Mouse (Mus musculus): ENCODE results near the gene Efcab8.
A peak's percentile ranks its signal among the peaks of the same experiment; 100 is the strongest.

The Efcab8 gene

DNA sequence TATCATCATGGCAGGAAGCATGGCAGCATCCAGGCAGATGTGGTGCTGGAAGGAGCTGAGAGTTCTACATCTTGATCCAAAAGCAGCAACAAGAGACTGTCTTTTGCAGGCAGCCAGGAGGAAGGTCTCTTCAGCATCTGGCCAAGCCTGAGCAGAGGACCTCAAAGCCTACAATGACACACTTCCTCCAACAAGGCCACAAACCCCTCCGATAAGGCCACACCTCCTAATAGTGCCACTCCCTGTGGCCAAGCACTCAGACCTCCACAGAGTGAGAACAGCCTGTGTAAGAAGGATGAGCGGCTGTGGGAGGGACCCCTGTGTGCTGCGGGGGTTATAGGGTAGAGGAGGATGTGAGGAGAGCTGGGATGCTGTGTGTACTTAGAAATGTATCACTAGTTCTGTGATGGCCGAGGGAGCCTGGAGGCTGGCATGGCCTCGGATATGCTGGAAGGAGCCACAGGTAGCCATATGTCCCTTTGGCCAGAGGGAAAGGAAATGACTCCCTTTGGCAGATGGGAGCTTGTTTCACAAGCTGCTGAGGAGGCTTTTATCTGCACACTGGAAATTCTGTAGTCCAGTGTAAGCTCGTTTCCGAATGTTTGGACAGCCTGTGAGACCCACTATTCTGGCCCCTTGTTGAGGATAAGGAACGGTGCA, 47.6 kb downstream of the Efcab8 start:
- DNase-seq = no peak

DNA sequence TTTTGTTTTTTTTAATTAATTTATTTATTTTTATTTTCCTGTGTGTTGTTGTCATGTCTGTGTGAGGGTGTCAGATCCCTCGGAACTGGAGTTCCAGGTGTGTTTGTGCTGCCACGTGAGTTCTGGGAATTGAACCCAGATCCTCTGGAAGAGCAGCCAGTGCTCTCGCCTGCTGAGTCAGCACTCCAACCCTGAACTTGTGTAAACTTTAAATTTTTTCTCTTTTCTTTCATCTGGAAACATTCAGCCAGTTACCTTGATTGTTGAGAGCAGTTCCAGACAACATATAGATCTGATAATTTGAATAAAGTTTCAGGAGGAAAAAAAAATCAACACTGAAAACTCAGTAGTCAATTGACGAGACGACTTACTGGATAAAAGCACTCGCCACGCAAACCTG, 49.0 kb downstream of the Efcab8 start:
- no peak for DNase-seq

DNA sequence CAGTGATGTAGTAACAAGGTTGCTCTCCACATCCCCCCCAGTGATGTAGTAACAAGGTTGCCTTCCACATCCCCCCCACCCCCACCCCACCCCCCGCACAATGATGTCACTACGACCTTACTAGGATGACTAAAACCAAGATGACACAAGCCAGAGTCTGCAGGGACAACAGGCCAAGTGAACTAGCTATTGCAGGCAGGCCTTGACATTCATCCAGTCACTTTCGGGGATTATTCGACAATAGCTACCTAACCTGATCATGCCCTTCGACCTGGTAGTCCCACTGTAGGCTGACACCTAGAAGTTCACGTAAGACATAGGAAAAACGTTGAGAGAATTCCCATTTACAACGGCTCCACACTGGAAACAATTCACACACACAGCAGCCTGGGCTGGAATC, 53.6 kb downstream of the Efcab8 start:
- no peak for DNase-seq

DNA sequence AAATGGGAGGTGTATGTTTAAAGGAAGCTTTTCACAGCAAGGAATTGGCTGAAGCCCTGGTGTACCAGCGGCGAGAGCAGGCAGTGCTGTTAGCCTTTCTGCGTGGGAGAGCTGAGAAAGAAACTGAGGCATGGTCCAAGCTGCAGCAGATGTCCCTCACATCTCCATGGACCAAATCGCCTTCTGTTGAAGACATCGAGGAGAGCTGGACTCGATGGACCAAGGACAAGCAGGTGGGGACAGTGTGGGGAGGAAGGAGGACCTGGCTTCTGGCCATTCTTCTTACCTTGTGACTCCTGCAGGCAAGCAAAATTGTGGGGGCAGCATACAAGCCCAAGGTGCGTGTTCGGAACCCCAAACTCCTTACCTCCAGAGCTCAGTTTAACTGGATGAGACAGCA, 63.1 kb downstream of the Efcab8 start:
- no peak for DNase-seq

DNA sequence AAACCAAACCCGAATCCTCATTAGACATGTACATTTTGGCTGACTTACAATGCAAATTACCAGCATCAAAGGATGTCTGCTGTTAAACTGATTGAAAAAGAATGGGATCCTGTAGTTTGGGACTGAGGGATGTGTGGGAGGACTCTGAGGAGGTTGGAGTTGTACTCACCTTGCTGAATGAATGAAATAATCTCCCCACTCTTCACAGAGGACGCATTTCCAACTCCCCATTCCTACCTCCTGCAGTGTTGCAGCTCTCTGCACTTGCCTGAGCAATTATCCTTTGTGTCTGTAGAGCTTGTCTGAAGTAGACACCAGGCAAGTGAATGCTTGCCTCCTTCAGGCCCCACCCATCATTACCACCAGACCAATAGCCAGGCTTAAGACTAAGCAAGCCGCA, 68.7 kb downstream of the Efcab8 start:
- no peak for DNase-seq

DNA sequence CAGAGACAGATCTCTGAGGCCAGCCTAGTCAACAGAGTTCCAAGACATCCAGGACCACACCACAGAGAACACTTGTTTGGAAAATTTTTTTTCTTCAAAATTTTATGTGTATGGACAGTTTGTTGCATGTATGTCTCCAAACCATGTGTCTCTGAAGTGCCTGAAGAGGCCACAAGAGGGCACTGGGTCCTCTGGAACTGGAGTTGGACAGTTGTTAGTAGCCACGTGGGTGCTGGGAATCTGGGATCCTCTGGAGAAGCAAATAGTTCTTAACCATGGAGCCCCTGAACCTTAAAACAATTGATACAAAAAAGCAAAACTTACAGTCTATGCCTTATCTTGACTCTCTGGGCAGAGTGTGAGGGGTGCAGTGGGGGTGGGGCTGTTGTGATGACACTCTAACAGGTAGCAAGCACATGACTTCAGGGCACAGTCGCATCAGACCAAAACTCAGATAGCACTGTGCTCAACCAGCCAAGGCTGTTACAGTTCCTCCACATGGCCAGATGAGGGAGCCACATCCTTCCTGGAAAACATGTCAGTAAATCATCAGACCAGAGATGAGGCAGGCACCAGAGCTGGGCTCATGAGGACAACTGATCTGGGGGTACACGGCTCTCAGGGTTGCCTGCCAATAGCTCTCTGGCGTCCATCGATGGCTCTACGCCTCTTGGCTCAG, 70.8 kb downstream of the Efcab8 start:
- DNase-seq = peak; percentile 9

DNA sequence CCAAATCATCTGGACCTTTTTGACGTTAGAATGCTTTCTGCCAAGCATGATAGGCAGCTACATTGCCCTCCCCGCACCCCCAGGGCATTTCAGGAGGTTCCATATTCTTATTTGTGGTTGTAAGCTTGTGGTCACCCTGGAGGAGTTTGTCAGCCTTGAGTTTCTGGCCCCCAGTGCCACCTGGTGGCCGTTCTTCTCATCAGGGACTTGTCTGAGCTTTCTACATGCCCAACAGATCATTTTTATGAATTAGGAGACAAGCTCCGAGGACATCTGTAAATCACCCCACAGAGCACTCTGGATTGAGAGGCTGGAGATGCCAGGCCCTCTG, 71.3 kb downstream of the Efcab8 start:
- peak; percentile 43 for DNase-seq

DNA sequence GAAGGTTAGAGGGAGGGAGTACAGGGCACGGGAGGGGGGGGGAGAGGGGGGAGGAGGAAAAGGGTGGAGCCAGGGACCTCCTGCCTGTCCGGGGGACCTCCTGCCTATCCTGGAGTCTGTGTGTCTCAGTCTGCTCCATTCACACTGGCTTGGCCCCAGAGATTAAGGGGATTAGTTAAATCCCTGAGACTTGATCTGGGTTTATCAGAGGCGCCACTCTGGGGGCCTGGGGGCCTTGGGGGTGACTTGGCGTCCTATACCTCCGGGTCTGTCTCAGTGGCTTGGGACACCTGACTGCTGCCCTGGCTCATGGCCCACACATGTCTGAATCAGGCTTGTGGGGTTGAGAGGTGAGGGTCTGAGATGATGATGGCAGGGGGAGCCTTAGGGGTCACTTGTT, 73.8 kb downstream of the Efcab8 start:
- DNase-seq = no peak

DNA sequence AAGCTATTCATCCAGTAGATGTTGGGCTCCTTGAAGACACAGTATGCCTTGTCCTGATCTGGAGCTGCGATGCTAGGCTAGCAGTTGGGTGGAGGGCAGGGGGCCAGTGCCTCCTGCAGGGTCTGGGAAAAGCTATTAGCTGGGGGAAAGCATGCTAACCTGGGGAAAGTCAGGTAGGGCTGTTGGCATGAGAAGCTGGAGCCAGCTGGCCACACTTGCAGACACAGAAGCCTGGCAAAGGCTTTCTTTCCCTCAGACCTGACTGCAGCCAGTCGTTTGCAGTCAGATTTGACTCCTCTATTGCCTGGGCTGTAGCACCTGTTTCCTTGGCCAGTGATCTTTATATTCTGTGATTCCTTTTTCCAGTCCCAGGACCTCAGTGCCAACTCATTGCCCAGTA, 79.8 kb downstream of the Efcab8 start:
- DNase-seq = no peak

DNA sequence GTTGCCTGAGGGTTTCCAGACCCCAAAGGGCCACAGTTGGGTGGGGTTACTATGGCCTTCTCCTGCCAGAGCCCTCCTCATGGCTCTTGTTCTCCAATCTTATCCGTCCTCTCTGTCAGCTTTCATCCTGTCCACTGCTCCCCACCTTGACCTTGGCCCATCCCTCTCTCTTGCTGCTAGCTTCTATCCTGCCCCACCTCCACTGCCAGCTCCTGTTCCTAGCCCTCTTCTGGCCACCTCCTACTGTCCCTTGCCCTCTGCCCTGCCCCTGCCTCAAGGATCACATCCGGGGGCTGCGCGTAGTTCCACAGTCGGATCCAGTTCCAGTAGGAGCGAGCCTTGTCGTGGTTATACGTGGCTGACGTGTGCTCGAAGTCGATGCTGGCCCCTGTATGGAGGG, 80.6 kb downstream of the Efcab8 start:
- no peak for DNase-seq

DNA sequence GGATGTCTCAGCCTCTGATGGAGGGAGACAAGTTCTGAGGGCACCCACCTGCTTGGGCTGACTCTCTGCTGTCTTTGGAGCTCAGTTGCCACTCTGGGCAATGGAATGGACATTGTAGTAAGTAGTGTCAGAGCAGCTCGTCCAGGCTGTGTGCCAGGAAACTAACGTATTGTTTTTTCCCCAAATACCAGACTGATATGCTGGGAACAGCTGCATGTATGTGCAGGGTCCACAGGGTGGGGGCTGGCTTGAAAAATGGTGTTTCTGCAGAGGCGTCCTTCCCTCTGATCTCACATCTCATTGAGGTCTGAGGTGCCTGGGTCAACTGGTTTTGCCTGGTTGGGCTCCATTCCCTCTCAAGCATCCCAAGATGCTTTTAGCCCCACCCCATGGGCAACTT, 81.0 kb downstream of the Efcab8 start:
- DNase-seq = no peak

DNA sequence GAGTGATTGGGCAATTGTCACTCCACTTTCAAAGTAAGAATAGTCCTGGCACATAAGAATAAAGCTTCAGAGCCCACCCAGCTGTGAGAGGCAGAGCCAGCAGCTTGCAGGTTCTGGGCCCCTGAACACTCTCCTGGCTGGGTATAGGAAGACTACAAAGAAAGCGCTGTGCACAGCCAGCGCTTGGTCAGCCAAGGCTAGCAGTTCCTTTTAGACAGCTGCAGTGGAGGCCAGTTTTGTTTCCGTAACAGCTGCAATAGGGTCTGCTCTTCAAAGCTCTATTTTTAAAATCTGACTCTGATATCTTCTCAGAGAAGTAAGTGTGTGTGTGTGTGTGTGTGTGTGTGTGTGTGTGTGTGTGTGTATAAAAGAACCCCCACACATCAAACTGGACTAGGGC, 82.2 kb downstream of the Efcab8 start:
- no peak for DNase-seq

DNA sequence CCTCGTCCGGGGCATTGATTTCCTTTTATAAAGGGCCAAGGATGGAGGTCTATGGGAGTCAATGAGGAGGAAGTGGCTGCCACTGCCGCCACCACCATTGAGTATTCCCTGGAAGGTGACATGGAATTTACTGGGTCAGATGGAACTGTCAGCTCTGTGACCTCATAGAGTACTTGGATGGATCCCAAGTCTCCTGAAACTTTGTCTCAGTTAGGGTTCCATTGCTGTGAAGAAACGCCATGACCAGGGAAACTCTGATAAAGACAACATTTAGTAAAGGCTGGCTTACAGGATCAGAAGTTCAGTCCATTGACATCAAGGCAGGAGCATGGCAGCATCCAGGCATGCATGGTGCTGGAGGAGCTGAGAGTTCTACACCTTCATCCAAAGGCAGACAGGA, 91.3 kb downstream of the Efcab8 start, which contains the start of gene Sun5:
Sun5 (minus strand) TSS at position 101 of the 400 bp plus-strand sequence.
- DNase-seq = no peak

DNA sequence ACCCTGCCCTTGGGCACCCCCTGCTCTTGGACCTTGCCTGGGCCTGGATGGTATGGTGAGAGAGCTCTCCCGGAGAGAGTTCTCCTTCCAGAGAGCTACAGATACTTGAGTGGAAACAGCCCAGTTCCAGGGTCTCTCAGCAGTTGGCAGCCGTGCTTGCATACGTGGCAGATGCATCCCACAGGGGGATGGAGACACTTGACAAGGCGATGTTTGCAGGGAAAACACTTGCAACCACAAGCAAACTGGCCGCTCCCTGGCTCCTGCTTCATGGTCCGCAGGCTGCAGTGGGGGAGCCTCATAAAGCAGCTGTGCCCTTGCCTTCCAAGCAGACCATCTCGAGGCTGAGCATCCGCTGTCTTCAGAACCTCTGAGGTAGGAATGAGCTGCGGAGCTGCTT, 95.0 kb downstream of the Efcab8 start, which contains the start of gene Bpifb2:
Bpifb2 (plus strand) TSS at position 301 of the 400 bp plus-strand sequence.
- DNase-seq = no peak
